Mouse (Mus musculus) liver, embryonic 18 days (tissue): Measurements from ENCODE around the gene Spaca1. TPM values are rescaled to one million over a fixed set of nuclear protein-coding genes. Genes with fewer than 3 reads are reported as not detected.

Experiments
- polyA plus RNA-seq: library from polyadenylated mRNA; depleted of rRNA; stranded (reverse); fragments of >200 nt; gene quantifications from 2 replicates; pipeline ENCODE4 v1.2.3, GENCODE M21; 2012; rRNA removed

Gene Spaca1
- 0.14 and 0.23 TPM in 2 replicates for polyA plus RNA-seq

DNA sequence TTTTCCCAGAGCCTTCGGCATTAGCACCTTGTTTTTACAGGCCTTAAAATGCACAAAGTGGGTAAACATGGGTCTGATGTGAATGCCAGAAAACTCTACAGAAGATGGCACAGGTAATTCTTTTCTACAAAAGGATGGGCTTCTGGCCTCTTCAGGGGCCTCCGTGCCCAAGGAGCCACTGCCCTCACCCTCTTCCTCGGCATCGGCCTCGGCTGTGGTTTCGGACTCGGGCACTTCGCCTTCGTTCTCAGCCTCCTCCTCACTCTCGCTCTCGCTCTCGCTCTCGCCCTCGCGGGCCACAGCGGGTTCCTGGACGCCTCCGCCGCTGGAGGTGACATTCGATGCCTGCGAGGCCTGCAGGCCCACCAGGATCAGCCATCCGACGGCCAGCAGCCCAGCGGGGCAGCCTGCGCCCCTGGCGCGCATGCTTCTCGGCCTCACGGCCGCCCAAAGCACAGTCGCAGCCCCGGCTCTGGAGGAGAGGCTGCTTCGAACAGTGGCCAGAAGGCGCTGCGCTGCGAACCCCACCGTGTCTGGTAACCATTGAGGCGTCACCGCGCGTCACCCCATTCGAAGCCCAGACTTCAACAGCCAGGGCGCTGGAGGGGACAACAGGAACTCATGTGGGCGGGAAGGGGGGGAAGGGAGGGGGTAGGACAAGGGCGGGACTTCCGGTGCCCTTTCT lies at the start of gene Spaca1:
TSS of gene Spaca1 (minus strand) at position 621 of the 685 bp plus-strand sequence.

Other genes starting within 250 kb of the Spaca1 start
- 0.06 and 0.11 TPM in 2 replicates for gene Cnr1, start 125.6 kb downstream of the Spaca1 start, polyA plus RNA-seq